Mouse (Mus musculus) E14TG2a.4 (cell line): ENCODE data around the gene Med12l.

Experiments used
- CTCF ChIP-seq: conservative IDR thresholded peaks from 2 replicates; pipeline ENCODE4 v1.5.1; 2014; ENCODE audit warnings: low read length
- NANOG ChIP-seq: IDR thresholded peaks from 2 replicates; pipeline ENCODE4 v1.6.1; 2014; ENCODE audit warnings: borderline replicate concordance, low read length, mixed read lengths

- no peak for TF ChIP-seq CTCF
- no peak for TF ChIP-seq NANOG
These were observed 161.9 kb downstream of the Med12l start for GRCm38 (mm10) chr3:59167417-59168054.
